Mouse (Mus musculus): ENCODE measurements around the gene Dus3l. TPM values are rescaled to one million over a fixed set of nuclear protein-coding genes. Genes with fewer than 3 reads are reported as not detected.

Dus3l gene
- polyA plus RNA-seq (2015; fragmentation: Illumina TruSeq; extraction: RNeasy Lipid Tissue Mini Kit (QIAGEN cat#74804); ENCODE audit: low read depth, low replicate concordance) = 73.7 TPM

GRCm38 (mm10) chr17:56764474-56765354 is at the start of gene Dus3l:
Gene Dus3l, plus strand, starts transcription at chr17:56764757.

GRCm38 (mm10) chr17:56717363-56718058 is 47.0 kb upstream of the Dus3l start, which contains the start of the genes Ndufa11 and Vmac:
Gene Ndufa11, plus strand, starts transcription at chr17:56717767.
Gene Vmac, minus strand, starts transcription at chr17:56718022.

GRCm38 (mm10) chr17:56757416-56758123 is 7.0 kb upstream of the Dus3l start, which contains the start of gene Nrtn:
Gene Nrtn, minus strand, starts transcription at chr17:56757530.

GRCm38 (mm10) chr17:56769950-56770349 is 5.4 kb downstream of the Dus3l start, which contains the start of gene Prr22:
Gene Prr22, plus strand, starts transcription at chr17:56770250.

Other genes starting within 250 kb of the Dus3l start
- gene Gm20219, start 210.4 kb upstream of the Dus3l start, polyA plus RNA-seq (2015; fragmentation: Illumina TruSeq; extraction: RNeasy Lipid Tissue Mini Kit (QIAGEN cat#74804); ENCODE audit: low read depth, low replicate concordance) = 3.2 TPM
- 64.6 TPM for gene Safb2, start 180.2 kb upstream of the Dus3l start, polyA plus RNA-seq (2015; fragmentation: Illumina TruSeq; extraction: RNeasy Lipid Tissue Mini Kit (QIAGEN cat#74804); ENCODE audit: low read depth, low replicate concordance)
- gene Safb, start 179.9 kb upstream of the Dus3l start, polyA plus RNA-seq (2015; fragmentation: Illumina TruSeq; extraction: RNeasy Lipid Tissue Mini Kit (QIAGEN cat#74804); ENCODE audit: low read depth, low replicate concordance) = 74.2 TPM
- 214 TPM for gene 2410015M20Rik, start 155.0 kb upstream of the Dus3l start, polyA plus RNA-seq (2015; fragmentation: Illumina TruSeq; extraction: RNeasy Lipid Tissue Mini Kit (QIAGEN cat#74804); ENCODE audit: low read depth, low replicate concordance)
- 1,130 TPM for gene Rpl36, start 151.3 kb upstream of the Dus3l start, polyA plus RNA-seq (2015; fragmentation: Illumina TruSeq; extraction: RNeasy Lipid Tissue Mini Kit (QIAGEN cat#74804); ENCODE audit: low read depth, low replicate concordance)
- 49.1 TPM for gene Lonp1, start 137.9 kb upstream of the Dus3l start, polyA plus RNA-seq (2015; fragmentation: Illumina TruSeq; extraction: RNeasy Lipid Tissue Mini Kit (QIAGEN cat#74804); ENCODE audit: low read depth, low replicate concordance)
- gene Catsperd, start 136.6 kb upstream of the Dus3l start, polyA plus RNA-seq (2015; fragmentation: Illumina TruSeq; extraction: RNeasy Lipid Tissue Mini Kit (QIAGEN cat#74804); ENCODE audit: low read depth, low replicate concordance) = 0.77 TPM
- 75.1 TPM for gene Ranbp3, start 91.5 kb upstream of the Dus3l start, polyA plus RNA-seq (2015; fragmentation: Illumina TruSeq; extraction: RNeasy Lipid Tissue Mini Kit (QIAGEN cat#74804); ENCODE audit: low read depth, low replicate concordance)
- gene Ndufa11, start 47.0 kb upstream of the Dus3l start, polyA plus RNA-seq (2015; fragmentation: Illumina TruSeq; extraction: RNeasy Lipid Tissue Mini Kit (QIAGEN cat#74804); ENCODE audit: low read depth, low replicate concordance) = 512 TPM
- 13.8 TPM for gene Vmac, start 46.7 kb upstream of the Dus3l start, polyA plus RNA-seq (2015; fragmentation: Illumina TruSeq; extraction: RNeasy Lipid Tissue Mini Kit (QIAGEN cat#74804); ENCODE audit: low read depth, low replicate concordance)
- gene Nrtn, start 7.2 kb upstream of the Dus3l start, polyA plus RNA-seq (2015; fragmentation: Illumina TruSeq; extraction: RNeasy Lipid Tissue Mini Kit (QIAGEN cat#74804); ENCODE audit: low read depth, low replicate concordance) = 2.6 TPM
- 1.7 TPM for gene Prr22, start 5.5 kb downstream of the Dus3l start, polyA plus RNA-seq (2015; fragmentation: Illumina TruSeq; extraction: RNeasy Lipid Tissue Mini Kit (QIAGEN cat#74804); ENCODE audit: low read depth, low replicate concordance)
- 2.1 TPM for gene Rfx2, start 66.3 kb downstream of the Dus3l start, polyA plus RNA-seq (2015; fragmentation: Illumina TruSeq; extraction: RNeasy Lipid Tissue Mini Kit (QIAGEN cat#74804); ENCODE audit: low read depth, low replicate concordance)
- not detected for gene Acsbg2, start 109.7 kb downstream of the Dus3l start, polyA plus RNA-seq (2015; fragmentation: Illumina TruSeq; extraction: RNeasy Lipid Tissue Mini Kit (QIAGEN cat#74804); ENCODE audit: low read depth, low replicate concordance)
- gene 1700061G19Rik, start 110.7 kb downstream of the Dus3l start, polyA plus RNA-seq (2015; fragmentation: Illumina TruSeq; extraction: RNeasy Lipid Tissue Mini Kit (QIAGEN cat#74804); ENCODE audit: low read depth, low replicate concordance) = 0.33 TPM
- gene Mllt1, start 170.7 kb downstream of the Dus3l start, polyA plus RNA-seq (2015; fragmentation: Illumina TruSeq; extraction: RNeasy Lipid Tissue Mini Kit (QIAGEN cat#74804); ENCODE audit: low read depth, low replicate concordance) = 54.9 TPM
- gene Acer1, start 217.4 kb downstream of the Dus3l start, polyA plus RNA-seq (2015; fragmentation: Illumina TruSeq; extraction: RNeasy Lipid Tissue Mini Kit (QIAGEN cat#74804); ENCODE audit: low read depth, low replicate concordance) = not detected
- 109 TPM for gene Clpp, start 225.5 kb downstream of the Dus3l start, polyA plus RNA-seq (2015; fragmentation: Illumina TruSeq; extraction: RNeasy Lipid Tissue Mini Kit (QIAGEN cat#74804); ENCODE audit: low read depth, low replicate concordance)
- gene Alkbh7, start 232.6 kb downstream of the Dus3l start, polyA plus RNA-seq (2015; fragmentation: Illumina TruSeq; extraction: RNeasy Lipid Tissue Mini Kit (QIAGEN cat#74804); ENCODE audit: low read depth, low replicate concordance) = 39.4 TPM
- gene Pspn, start 235.3 kb downstream of the Dus3l start, polyA plus RNA-seq (2015; fragmentation: Illumina TruSeq; extraction: RNeasy Lipid Tissue Mini Kit (QIAGEN cat#74804); ENCODE audit: low read depth, low replicate concordance) = not detected
- gene Gtf2f1, start 246.5 kb downstream of the Dus3l start, polyA plus RNA-seq (2015; fragmentation: Illumina TruSeq; extraction: RNeasy Lipid Tissue Mini Kit (QIAGEN cat#74804); ENCODE audit: low read depth, low replicate concordance) = 70.7 TPM
- not detected for gene Gm17949, start 246.7 kb downstream of the Dus3l start, polyA plus RNA-seq (2015; fragmentation: Illumina TruSeq; extraction: RNeasy Lipid Tissue Mini Kit (QIAGEN cat#74804); ENCODE audit: low read depth, low replicate concordance)